Mouse (Mus musculus): ENCODE measurements around the gene Sgf29.
A peak's percentile ranks its signal among the peaks of the same experiment; 100 is the strongest.

Gene Sgf29

DNA sequence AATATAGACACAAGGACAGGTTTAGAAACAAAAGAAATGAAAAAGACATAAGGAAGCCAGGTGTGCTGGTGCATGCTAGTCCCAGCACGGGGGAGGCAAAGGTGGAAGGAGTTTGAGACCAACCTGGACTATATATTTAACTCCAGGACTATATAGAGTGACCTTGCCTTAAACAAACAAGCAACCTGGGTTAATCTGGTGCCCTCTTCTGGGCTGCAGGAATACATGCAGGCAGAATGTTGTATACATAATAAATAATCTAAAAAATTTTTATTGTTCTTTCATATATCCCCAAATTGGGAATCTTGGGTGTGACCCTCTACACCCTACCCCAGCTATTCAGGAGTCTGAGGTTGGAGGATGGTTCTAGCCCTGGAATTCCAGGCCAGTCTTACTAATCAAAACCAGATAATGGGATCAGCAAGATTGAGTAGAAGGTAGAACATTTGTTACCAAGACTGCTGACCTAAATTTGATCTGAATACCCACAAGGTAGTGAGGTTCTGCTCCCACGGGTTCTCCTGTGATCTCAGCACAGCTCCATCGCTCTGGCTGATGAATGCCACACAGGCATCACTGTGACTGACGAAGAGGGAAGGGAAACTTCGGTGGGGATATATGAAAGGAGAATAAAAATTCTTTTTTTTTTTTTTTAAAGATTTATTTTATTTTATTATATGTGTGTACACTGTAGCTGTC is 6.4 kb upstream of the Sgf29 start:
- peak; percentile 37 for DNase-seq (ENCODE audit: low read depth, low spot score)

GRCm38 (mm10) chr7:126643244-126643617 is 5.9 kb upstream of the Sgf29 start:
- peak; percentile 71 for DNase-seq (ENCODE audit: low read depth, low spot score)

DNA sequence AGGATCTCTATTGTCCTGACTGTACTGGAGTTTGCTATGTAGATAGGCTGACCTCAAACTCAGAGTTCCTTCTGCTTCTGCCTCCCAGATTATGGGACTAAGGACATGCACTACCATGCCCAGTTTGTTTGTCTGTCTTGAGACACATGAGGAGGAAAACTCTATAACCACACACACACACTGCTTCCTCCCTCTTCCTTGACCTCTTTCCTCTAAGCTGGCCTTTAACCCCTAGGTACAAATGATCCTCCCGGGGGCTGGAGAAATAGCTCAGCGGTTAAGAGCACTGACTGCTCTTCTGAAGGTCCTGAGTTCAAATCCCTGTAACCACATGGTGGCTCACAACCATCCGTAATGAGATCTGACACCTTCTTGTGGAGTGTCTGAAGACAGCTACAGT is 4.8 kb upstream of the Sgf29 start:
- DNase-seq (ENCODE audit: low read depth, low spot score), result no peak

GRCm38 (mm10) chr7:126644914-126645313 is 4.2 kb upstream of the Sgf29 start:
- no peak for DNase-seq (ENCODE audit: low read depth, low spot score)

GRCm38 (mm10) chr7:126645708-126646107 is 3.4 kb upstream of the Sgf29 start:
- no peak for DNase-seq (ENCODE audit: low read depth, low spot score)

DNA sequence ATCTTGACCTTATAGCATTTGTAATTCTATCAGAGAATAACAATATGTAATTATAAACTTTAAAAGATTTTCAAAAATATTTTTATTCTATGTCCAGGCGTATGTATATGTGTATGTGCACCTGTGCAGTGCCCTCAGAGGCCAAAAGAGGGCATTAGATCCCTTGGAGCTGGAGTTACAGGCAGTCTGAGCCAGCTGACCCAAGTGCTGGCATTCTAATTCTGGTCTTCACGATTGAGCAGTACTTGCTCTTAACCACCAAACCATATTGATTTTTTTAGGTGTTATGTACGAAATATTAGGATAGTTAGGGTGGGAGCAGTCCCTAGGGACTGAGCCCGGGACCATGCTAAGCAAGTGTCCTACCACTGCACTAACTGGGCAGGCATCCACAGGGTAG is 623 bp upstream of the Sgf29 start:
- peak; percentile 75 for DNase-seq (ENCODE audit: low read depth, low spot score)

- no peak for DNase-seq (ENCODE audit: low read depth, low spot score)
Measured at GRCm38 (mm10) chr7:126650852-126651251, 1.7 kb downstream of the Sgf29 start.

DNA sequence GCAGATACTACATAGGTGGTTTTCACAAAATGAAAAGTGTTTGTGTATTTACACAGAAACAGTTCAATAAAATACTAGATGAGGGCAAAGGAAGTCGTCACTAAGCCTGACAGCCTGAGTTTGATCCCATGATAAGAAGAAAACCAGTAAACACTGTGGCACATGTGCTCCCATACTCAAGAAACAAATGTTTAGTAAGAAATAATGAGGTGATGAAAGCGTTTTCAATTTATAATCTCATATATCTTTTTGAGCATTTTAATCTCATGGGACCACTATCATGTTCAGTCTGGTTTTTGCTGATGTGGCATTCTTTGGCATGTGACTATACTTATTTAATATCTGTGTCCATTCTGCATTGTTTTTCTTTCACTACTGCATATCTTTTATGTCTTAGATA is 4.9 kb downstream of the Sgf29 start:
- no peak for DNase-seq (ENCODE audit: low read depth, low spot score)

DNA sequence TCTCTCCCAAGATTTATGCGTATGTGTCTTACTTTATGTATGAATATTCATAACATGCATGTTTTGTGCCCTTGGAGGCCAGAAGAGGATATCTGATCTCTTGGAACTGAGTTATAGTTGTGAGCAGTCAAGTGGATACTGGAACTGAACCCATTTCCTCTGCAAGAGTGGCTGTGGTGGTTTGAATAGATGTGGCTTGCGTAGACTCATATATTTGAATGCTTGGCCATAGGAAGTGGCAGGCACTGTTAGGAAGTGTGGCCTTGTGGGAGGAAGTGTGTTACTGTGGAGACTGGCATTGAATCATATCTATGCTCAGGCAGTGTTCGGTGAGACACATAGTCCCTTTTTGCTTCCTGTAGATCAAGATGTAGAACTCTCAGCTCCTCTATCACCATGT is 6.6 kb downstream of the Sgf29 start:
- peak; percentile 21 for DNase-seq (ENCODE audit: low read depth, low spot score)

GRCm38 (mm10) chr7:126657522-126657921 is 8.4 kb downstream of the Sgf29 start:
- no peak for DNase-seq (ENCODE audit: low read depth, low spot score)

GRCm38 (mm10) chr7:126659771-126660170 is 10.7 kb downstream of the Sgf29 start:
- DNase-seq (ENCODE audit: low read depth, low spot score), result no peak

- no peak for DNase-seq (ENCODE audit: low read depth, low spot score)
Measured at GRCm38 (mm10) chr7:126663646-126664045, 14.5 kb downstream of the Sgf29 start.

- no peak for DNase-seq (ENCODE audit: low read depth, low spot score)
Measured at GRCm38 (mm10) chr7:126665269-126665668, 16.2 kb downstream of the Sgf29 start.

GRCm38 (mm10) chr7:126667495-126668090 is 18.5 kb downstream of the Sgf29 start:
- peak; percentile 29 for DNase-seq (ENCODE audit: low read depth, low spot score)

- no peak for DNase-seq (ENCODE audit: low read depth, low spot score)
Measured at GRCm38 (mm10) chr7:126668452-126668851, 19.3 kb downstream of the Sgf29 start.

- no peak for DNase-seq (ENCODE audit: low read depth, low spot score)
Measured at GRCm38 (mm10) chr7:126670152-126670551, 21.0 kb downstream of the Sgf29 start.

DNA sequence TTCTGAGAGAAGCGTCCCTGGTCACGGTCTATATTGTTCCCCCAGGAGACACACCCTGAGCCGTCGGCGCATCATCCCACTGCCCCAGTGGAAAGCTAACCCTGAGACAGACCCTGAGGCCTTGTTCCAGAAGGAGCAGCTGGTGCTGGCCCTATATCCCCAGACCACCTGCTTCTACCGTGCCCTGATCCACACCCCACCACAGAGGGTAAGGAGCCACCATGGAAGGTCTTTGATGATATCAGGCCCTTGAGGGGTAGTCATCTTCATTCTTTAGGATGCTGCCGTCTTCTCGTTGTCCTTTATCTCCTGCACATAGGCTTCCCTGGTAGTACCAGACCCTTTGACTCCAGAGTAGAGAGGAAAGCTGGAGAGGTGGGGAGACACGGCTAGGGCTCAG is 23.0 kb downstream of the Sgf29 start:
- no peak for DNase-seq (ENCODE audit: low read depth, low spot score)

GRCm38 (mm10) chr7:126675104-126675503 is 26.0 kb downstream of the Sgf29 start:
- no peak for DNase-seq (ENCODE audit: low read depth, low spot score)

DNA sequence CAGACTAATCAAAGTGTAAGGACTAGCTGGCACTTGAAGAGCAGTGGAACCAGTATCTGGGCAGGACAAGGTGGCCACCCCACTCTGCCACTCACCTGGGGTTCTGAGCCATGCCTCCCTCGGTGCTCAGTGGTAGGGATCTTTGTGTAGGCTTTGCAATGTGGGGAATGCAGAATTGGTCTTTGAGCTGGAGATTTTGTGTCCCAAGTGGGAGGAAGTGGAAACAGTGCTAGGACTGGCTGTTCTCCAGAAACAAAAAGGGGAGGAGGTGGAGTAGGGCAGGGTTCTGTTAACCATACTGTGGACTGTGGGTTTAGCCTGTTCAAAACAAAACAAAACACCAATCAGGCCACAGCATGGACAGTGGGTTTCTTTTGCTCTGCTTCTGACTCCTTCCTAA is 27.1 kb downstream of the Sgf29 start, which contains the start of gene Sult1a1:
TSS of gene Sult1a1 (minus strand) at position 226 of the 400 bp plus-strand sequence.
- DNase-seq (ENCODE audit: low read depth, low spot score), result no peak

DNA sequence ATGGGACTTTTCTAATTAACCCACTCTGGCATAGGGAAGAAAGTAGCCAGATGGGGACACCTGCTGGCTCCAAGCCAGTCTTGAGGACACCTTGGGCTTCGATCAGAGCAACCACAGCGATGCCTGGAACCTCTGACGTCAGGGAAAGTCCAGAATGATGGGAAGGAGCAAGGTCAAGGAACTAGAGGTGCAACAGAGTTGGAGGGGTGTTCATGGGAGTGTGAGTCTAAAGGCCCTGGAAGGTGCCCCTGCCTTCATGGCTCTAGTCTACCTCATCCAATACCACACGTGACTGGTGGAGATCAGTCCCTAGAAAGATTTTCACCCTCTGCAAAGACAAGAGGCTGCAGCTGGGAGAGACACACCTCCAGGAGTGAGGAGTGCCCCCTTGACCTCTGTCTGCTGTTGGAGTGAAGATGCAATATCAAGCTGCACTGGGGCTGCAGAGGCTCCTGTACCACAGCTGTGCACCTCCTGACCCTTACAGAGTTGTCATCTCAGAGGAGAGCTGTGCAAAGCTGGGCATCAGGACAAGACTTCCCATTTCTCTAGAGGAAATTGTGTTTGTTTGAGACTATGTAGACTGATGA is 27.6 kb downstream of the Sgf29 start:
- no peak for DNase-seq (ENCODE audit: low read depth, low spot score)

DNA sequence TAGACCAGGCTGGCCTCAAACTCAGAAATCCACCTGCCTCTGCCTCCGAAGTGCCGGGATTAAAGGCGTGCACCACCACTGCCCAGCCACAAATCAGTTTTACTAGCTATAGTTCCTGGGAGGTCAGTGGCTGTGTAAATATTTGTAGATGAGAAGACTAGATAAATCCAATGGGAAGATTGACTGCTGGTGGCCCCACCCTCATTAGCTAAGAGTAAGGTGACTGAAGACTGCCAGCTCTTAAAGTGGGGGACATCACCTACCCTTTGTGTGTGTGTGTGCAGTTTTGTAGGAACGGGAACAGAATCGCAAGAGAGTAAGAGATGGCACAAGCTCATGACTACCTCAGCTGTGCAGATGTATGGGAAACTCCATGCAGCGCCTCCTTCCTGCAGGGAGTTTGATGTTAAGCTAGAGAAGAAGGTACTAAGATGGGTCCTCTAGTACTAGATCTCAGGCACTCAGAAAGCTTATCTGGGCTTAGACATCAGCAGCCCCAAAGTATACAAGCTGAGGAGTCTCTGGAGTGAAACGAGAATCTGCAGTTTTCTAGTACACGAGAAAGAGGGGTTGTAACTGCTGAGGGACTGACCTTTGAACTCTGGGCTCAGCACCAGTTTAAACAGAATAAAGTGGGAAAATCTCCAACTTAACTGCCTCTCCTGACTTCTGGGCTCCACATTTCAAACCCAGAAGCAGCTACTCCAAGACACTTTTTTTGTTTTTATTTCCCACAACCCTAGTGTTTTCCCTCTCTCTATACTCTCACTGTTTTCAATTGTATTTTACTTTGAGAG is 29.6 kb downstream of the Sgf29 start:
- DNase-seq (ENCODE audit: low read depth, low spot score), result no peak

- no peak for DNase-seq (ENCODE audit: low read depth, low spot score)
Measured at GRCm38 (mm10) chr7:126679683-126680082, 30.6 kb downstream of the Sgf29 start.
